Mouse (Mus musculus): Measurements from ENCODE around the gene Ddx42. TPM values are rescaled to one million over a fixed set of nuclear protein-coding genes. Genes with fewer than 3 reads are reported as not detected.
A peak's percentile ranks its signal among the peaks of the same experiment; 100 is the strongest.

Gene Ddx42
- polyA plus RNA-seq, 1 experiment from 2014 or later, result 96.6 TPM

DNA sequence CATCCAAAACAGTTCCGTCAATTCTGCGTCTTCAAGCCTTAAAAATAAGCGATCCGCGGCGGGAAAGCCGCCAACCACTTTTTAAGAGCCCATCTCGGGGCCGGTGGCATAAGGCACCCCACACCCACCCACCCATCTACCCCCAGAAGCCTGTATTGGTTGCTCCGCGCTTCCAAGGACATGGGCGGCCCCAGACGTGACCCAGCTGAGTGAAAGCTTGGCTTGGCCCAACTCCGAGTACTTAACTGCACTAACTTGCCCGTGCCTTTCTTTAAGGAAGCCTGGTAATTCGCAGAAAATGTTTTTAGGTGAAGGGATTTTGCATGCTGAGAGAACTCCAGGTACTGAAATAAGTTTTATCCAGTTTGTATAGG is 56.6 kb downstream of the Ddx42 start:
- 20% methylated on average over 16 of the region's 16 CpGs for WGBS
- no peaks in the 10 kb centered on the region for H3K9me3 ChIP-seq (ENCODE audit: control insufficient read depth, low read length)
- peaks cover 27% of the 10 kb centered on the region for H3K4me1 ChIP-seq (ENCODE audit: control insufficient read depth, insufficient read depth, low read length)
- ATAC-seq (ENCODE audit: insufficient number of reproducible peaks, low FRiP score, low TSS enrichment, low read depth) (peak; percentile 31; the same call in 1 of the 2 replicates), DNase-seq (ENCODE audit: low spot score) (no peak)
- H3K27me3 ChIP-seq (ENCODE audit: control insufficient read depth, insufficient read depth, low read length), result no peaks in the 10 kb centered on the region
- peak overlapping the region; percentile 56 for H3K9ac ChIP-seq (ENCODE audit: low read length)
- peak overlapping the region; percentile 62 for H3K4me2 ChIP-seq (ENCODE audit: low read depth, severe bottlenecking)
- peak overlapping the region; percentile 99 for H3K4me3 ChIP-seq (ENCODE audit: low read depth, low read length)
- no peaks in the 10 kb centered on the region for H3K36me3 ChIP-seq (ENCODE audit: control insufficient read depth, insufficient read depth, low read length)
- H3K27ac ChIP-seq (replicated peaks; ENCODE audit: low read depth, low read length), result peak overlapping the region; percentile 56; the same call in 1 of the 2 replicates

DNA sequence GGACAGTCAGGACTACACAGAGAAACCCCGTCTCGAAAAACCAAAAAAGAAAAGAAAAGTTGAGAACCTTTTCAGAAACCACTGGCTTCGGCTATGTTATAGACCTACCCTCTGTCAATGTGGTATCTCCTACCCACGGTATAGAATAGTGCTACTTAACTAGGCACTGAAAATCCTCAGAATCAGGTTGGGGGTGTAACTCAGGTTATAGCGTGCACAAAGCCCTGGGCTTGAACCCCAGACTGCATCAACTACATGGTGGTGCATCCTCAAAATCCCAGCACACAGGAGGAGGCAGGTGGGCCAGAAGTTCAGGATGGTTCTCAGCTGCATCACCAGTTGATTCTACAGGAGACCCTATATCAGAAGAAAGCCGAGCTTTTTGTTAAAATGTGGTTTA is 57.1 kb downstream of the Ddx42 start:
- DNase-seq (ENCODE audit: low spot score) (no peak), ATAC-seq (ENCODE audit: insufficient number of reproducible peaks, low FRiP score, low TSS enrichment, low read depth) (no peak)
- Histone ChIP-seq H3K27me3 (ENCODE audit: control insufficient read depth, insufficient read depth, low read length) (no peaks in the 10 kb centered on the region), H3K9ac (ENCODE audit: low read length) (no peak overlapping the region), H3K4me1 (ENCODE audit: control insufficient read depth, insufficient read depth, low read length) (peaks cover 22% of the 10 kb centered on the region), H3K4me2 (ENCODE audit: low read depth, severe bottlenecking) (peak overlapping the region; percentile 62; the same call in 1 of the 2 replicates), H3K36me3 (ENCODE audit: control insufficient read depth, insufficient read depth, low read length) (no peaks in the 10 kb centered on the region), H3K27ac (replicated peaks; ENCODE audit: low read depth, low read length) (no peak overlapping the region), H3K4me3 (ENCODE audit: low read depth, low read length) (no peak overlapping the region; the same call in 1 of the 2 replicates), H3K9me3 (ENCODE audit: control insufficient read depth, low read length) (no peaks in the 10 kb centered on the region)
- WGBS, result 96% methylated on average over 6 of the region's 6 CpGs

DNA sequence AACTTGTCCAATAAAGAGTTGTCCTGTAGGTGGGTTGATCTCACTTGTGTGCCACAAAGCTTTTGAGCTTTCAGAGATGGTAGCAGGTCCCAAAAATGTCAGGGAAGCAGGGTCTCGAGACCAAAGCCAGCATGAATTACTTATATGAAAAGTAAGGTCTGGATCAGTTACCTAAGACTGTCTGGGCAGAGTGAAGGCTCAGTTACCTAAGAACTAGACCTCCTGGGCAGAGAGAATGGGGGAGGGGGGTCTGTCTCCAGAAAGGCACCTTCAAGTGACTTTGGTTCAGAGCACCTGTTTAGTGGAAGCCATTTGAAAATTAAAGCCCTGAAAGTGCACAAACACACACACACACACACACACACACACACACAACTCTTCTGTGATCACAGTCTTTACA is 57.6 kb downstream of the Ddx42 start:
- Histone ChIP-seq H3K9me3 (ENCODE audit: control insufficient read depth, low read length) (no peaks in the 10 kb centered on the region), H3K4me1 (ENCODE audit: control insufficient read depth, insufficient read depth, low read length) (peaks cover 16% of the 10 kb centered on the region), H3K4me2 (ENCODE audit: low read depth, severe bottlenecking) (no peak overlapping the region), H3K27me3 (ENCODE audit: control insufficient read depth, insufficient read depth, low read length) (no peaks in the 10 kb centered on the region), H3K9ac (ENCODE audit: low read length) (no peak overlapping the region), H3K4me3 (ENCODE audit: low read depth, low read length) (no peak overlapping the region), H3K36me3 (ENCODE audit: control insufficient read depth, insufficient read depth, low read length) (no peaks in the 10 kb centered on the region), H3K27ac (replicated peaks; ENCODE audit: low read depth, low read length) (no peak overlapping the region)
- no peak for ATAC-seq (ENCODE audit: insufficient number of reproducible peaks, low FRiP score, low TSS enrichment, low read depth)
- DNase-seq (ENCODE audit: low spot score), result no peak
- WGBS, result 93% methylated on average over 1 of the region's 1 CpGs

DNA sequence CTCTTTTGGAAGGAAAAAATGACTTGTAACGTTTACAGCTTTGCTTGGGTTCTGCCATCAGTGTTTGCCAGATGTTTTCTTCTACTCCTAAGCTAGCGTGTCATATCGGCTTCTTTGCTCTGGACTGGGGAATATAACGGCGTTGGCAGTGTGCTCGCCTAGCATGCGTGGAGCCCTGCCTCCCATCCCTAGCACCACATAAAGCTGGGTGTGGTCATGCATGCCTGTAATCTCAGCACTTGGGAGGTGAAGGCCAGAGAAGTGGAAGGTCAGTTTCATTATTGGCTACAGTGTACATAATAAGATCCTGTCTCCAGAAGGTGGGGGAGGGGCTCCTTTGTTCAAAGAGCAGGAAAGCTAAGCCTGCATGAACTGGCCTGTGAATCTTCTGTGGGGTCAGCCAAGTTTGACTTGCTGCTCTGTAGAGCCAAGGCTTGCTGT is 58.3 kb downstream of the Ddx42 start:
- 65% methylated on average over 7 of the region's 7 CpGs for WGBS
- peaks cover 16% of the 10 kb centered on the region for H3K4me1 ChIP-seq (ENCODE audit: control insufficient read depth, insufficient read depth, low read length)

DNA sequence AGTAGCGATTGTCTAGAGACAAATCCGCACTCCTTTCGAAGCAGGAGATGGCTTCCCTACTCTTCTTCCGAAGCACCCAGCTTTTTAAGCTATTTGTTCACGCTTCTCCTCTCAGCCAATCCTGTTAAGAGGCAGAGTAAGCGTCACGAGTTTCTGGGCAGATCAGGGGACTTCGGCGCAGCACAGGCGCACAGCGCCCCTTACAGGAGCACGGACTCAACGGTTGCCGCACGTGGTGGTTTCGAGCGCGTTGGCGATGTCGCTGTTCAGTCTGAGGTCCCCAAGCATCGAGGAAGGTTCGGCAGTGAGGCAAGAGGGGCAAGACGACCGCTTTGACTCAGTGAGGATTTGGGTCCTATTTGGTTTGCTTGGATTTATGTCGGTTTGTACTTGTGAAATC is 59.7 kb downstream of the Ddx42 start, which contains the start of gene Tcam1:
Tcam1 (plus strand) TSS at position 219 of the 400 bp plus-strand sequence.
- Histone ChIP-seq H3K9ac (ENCODE audit: low read length) (no peak within 1 kb of the TSS), H3K4me2 (ENCODE audit: low read depth, severe bottlenecking) (peak within 1 kb of the TSS; percentile 30; the same call in 1 of the 2 replicates), H3K36me3 (ENCODE audit: control insufficient read depth, insufficient read depth, low read length) (no peaks in the 10 kb centered on the region), H3K27me3 (ENCODE audit: control insufficient read depth, insufficient read depth, low read length) (no peaks in the 10 kb centered on the region), H3K27ac (replicated peaks; ENCODE audit: low read depth, low read length) (no peak within 1 kb of the TSS), H3K9me3 (ENCODE audit: control insufficient read depth, low read length) (no peaks in the 10 kb centered on the region), H3K4me3 (ENCODE audit: low read depth, low read length) (no peak within 1 kb of the TSS), H3K4me1 (ENCODE audit: control insufficient read depth, insufficient read depth, low read length) (peaks cover 8% of the 10 kb centered on the region)
- DNase-seq (ENCODE audit: low spot score), result peak; percentile 98
- 9% methylated on average over 25 of the region's 25 CpGs for WGBS
- ATAC-seq (ENCODE audit: insufficient number of reproducible peaks, low FRiP score, low TSS enrichment, low read depth), result no peak

More for the DNA sequence above, 58.3 kb downstream of the Ddx42 start:
- DNase-seq (ENCODE audit: low spot score), result peak; percentile 33
- Histone ChIP-seq H3K9me3 (ENCODE audit: control insufficient read depth, low read length) (no peaks in the 10 kb centered on the region), H3K27ac (replicated peaks; ENCODE audit: low read depth, low read length) (no peak overlapping the region), H3K36me3 (ENCODE audit: control insufficient read depth, insufficient read depth, low read length) (no peaks in the 10 kb centered on the region), H3K27me3 (ENCODE audit: control insufficient read depth, insufficient read depth, low read length) (no peaks in the 10 kb centered on the region), H3K9ac (ENCODE audit: low read length) (no peak overlapping the region), H3K4me2 (ENCODE audit: low read depth, severe bottlenecking) (no peak overlapping the region), H3K4me3 (ENCODE audit: low read depth, low read length) (no peak overlapping the region)
- no peak for ATAC-seq (ENCODE audit: insufficient number of reproducible peaks, low FRiP score, low TSS enrichment, low read depth)

DNA sequence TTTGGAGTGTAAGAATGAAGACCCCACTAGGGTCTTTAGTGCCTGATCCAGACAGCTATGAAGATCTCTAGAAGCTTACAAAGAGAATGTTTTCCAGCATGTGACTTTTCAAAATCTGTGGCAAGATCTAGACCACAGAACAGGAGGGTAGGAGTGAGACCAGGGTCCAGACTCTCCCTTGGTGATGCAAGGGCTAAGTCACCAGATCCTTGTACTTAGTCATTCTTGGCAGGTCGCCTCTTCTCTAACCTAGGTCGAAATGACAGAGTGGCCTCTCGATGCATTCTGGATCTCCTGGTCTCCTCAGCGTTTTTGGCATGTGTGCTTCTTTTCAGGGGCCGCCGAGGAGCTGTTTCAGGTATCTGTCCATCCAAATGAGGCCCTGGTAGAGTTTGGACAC is 65.7 kb downstream of the Ddx42 start:
- H3K27me3 ChIP-seq (ENCODE audit: control insufficient read depth, insufficient read depth, low read length), result no peaks in the 10 kb centered on the region
- 86% methylated on average over 6 of the region's 6 CpGs for WGBS
- no peaks in the 10 kb centered on the region for H3K4me1 ChIP-seq (ENCODE audit: control insufficient read depth, insufficient read depth, low read length)
- no peak overlapping the region for H3K27ac ChIP-seq (replicated peaks; ENCODE audit: low read depth, low read length)
- DNase-seq (ENCODE audit: low spot score) (no peak), ATAC-seq (ENCODE audit: insufficient number of reproducible peaks, low FRiP score, low TSS enrichment, low read depth) (no peak)
- no peak overlapping the region for H3K4me3 ChIP-seq (ENCODE audit: low read depth, low read length)
- H3K9me3 ChIP-seq (ENCODE audit: control insufficient read depth, low read length), result no peaks in the 10 kb centered on the region
- no peak overlapping the region for H3K4me2 ChIP-seq (ENCODE audit: low read depth, severe bottlenecking)
- no peak overlapping the region for H3K9ac ChIP-seq (ENCODE audit: low read length)
- no peaks in the 10 kb centered on the region for H3K36me3 ChIP-seq (ENCODE audit: control insufficient read depth, insufficient read depth, low read length)

DNA sequence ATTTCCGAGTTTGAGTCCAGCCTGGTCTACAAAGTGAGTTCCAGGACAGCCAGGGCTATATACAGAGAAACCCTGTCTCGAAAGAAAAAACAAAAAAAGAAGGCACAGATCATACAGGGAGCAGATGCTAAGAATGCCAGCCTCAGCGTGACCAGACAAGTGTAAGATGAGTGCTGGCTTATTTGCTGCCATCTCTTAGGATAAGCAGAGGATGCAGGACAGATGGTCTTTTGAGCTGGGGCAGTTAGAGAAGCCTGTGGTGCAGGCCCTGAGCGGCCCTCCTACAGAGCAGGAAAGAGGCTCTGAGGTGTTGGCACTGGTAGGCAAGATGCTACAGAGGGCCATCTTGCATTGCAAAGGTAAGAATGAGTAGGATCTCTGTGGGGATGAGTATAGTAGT is 66.6 kb downstream of the Ddx42 start:
- 86% methylated on average over 4 of the region's 4 CpGs for WGBS
- Histone ChIP-seq H3K4me2 (ENCODE audit: low read depth, severe bottlenecking) (no peak overlapping the region), H3K4me1 (ENCODE audit: control insufficient read depth, insufficient read depth, low read length) (no peaks in the 10 kb centered on the region), H3K4me3 (ENCODE audit: low read depth, low read length) (no peak overlapping the region), H3K36me3 (ENCODE audit: control insufficient read depth, insufficient read depth, low read length) (no peaks in the 10 kb centered on the region), H3K27ac (replicated peaks; ENCODE audit: low read depth, low read length) (no peak overlapping the region), H3K9ac (ENCODE audit: low read length) (no peak overlapping the region), H3K27me3 (ENCODE audit: control insufficient read depth, insufficient read depth, low read length) (no peaks in the 10 kb centered on the region), H3K9me3 (ENCODE audit: control insufficient read depth, low read length) (no peaks in the 10 kb centered on the region)
- no peak for DNase-seq (ENCODE audit: low spot score)
- no peak for ATAC-seq (ENCODE audit: insufficient number of reproducible peaks, low FRiP score, low TSS enrichment, low read depth)

DNA sequence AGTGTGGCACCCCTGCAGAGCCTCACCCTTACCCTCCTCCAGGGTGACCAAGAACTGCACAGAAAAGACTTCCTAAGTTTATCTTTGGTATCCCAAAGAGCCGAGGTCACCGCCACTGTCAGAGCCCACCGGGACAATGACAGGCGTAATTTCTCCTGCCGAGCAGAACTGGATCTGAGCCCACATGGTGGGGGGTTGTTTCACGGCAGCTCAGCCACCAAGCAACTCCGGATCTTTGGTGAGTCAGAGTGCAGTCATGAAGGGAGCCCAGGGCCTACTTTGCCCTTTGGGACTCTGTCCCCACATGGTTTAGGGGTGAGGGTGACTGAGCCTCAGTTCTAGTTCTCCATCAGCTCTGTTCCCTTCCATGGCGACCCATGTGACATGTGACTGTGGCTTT is 67.4 kb downstream of the Ddx42 start:
- H3K9me3 ChIP-seq (ENCODE audit: control insufficient read depth, low read length), result no peaks in the 10 kb centered on the region
- no peak overlapping the region for H3K9ac ChIP-seq (ENCODE audit: low read length)
- ATAC-seq (ENCODE audit: insufficient number of reproducible peaks, low FRiP score, low TSS enrichment, low read depth), result no peak
- 84% methylated on average over 8 of the region's 8 CpGs for WGBS
- H3K36me3 ChIP-seq (ENCODE audit: control insufficient read depth, insufficient read depth, low read length), result no peaks in the 10 kb centered on the region
- no peak for DNase-seq (ENCODE audit: low spot score)
- no peak overlapping the region for H3K4me3 ChIP-seq (ENCODE audit: low read depth, low read length)
- no peak overlapping the region for H3K4me2 ChIP-seq (ENCODE audit: low read depth, severe bottlenecking)
- no peaks in the 10 kb centered on the region for H3K4me1 ChIP-seq (ENCODE audit: control insufficient read depth, insufficient read depth, low read length)
- H3K27me3 ChIP-seq (ENCODE audit: control insufficient read depth, insufficient read depth, low read length), result no peaks in the 10 kb centered on the region
- H3K27ac ChIP-seq (replicated peaks; ENCODE audit: low read depth, low read length), result no peak overlapping the region

DNA sequence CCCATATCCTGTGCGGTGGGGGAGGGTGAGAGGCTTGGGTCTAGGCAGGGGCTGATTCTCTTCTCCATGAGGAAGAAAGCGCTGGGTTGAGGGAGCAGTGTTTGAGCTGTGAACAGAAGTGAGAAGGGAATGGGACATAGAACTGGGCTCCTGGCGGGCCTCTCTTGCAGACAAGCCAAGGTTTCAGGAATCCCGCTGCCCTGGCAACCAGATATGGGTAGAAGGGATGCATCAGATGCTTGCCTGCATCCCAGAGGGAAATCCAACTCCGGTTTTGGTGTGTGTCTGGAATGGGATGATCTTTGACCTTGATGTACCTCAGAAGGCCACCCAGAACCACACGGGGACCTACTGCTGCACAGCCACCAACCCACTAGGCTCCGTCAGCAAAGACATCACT is 69.5 kb downstream of the Ddx42 start:
- H3K4me1 ChIP-seq (ENCODE audit: control insufficient read depth, insufficient read depth, low read length), result no peaks in the 10 kb centered on the region
- H3K4me3 ChIP-seq (ENCODE audit: low read depth, low read length), result no peak overlapping the region
- no peak overlapping the region for H3K4me2 ChIP-seq (ENCODE audit: low read depth, severe bottlenecking)
- no peak overlapping the region for H3K9ac ChIP-seq (ENCODE audit: low read length)
- WGBS, result 82% methylated on average over 7 of the region's 7 CpGs
- no peaks in the 10 kb centered on the region for H3K27me3 ChIP-seq (ENCODE audit: control insufficient read depth, insufficient read depth, low read length)
- no peak overlapping the region for H3K27ac ChIP-seq (replicated peaks; ENCODE audit: low read depth, low read length)
- no peaks in the 10 kb centered on the region for H3K9me3 ChIP-seq (ENCODE audit: control insufficient read depth, low read length)
- no peaks in the 10 kb centered on the region for H3K36me3 ChIP-seq (ENCODE audit: control insufficient read depth, insufficient read depth, low read length)
- DNase-seq (ENCODE audit: low spot score) (no peak), ATAC-seq (ENCODE audit: insufficient number of reproducible peaks, low FRiP score, low TSS enrichment, low read depth) (no peak)

Measured in limb, embryonic 11.5 days (tissue).